Mouse (Mus musculus): ENCODE measurements around the gene Sp6. TPM values are rescaled to one million over a fixed set of nuclear protein-coding genes. Genes with fewer than 3 reads are reported as not detected.
A peak's percentile ranks its signal among the peaks of the same experiment; 100 is the strongest.

The Sp6 gene
- polyA plus RNA-seq, 1 experiment, result 12.4 TPM

DNA sequence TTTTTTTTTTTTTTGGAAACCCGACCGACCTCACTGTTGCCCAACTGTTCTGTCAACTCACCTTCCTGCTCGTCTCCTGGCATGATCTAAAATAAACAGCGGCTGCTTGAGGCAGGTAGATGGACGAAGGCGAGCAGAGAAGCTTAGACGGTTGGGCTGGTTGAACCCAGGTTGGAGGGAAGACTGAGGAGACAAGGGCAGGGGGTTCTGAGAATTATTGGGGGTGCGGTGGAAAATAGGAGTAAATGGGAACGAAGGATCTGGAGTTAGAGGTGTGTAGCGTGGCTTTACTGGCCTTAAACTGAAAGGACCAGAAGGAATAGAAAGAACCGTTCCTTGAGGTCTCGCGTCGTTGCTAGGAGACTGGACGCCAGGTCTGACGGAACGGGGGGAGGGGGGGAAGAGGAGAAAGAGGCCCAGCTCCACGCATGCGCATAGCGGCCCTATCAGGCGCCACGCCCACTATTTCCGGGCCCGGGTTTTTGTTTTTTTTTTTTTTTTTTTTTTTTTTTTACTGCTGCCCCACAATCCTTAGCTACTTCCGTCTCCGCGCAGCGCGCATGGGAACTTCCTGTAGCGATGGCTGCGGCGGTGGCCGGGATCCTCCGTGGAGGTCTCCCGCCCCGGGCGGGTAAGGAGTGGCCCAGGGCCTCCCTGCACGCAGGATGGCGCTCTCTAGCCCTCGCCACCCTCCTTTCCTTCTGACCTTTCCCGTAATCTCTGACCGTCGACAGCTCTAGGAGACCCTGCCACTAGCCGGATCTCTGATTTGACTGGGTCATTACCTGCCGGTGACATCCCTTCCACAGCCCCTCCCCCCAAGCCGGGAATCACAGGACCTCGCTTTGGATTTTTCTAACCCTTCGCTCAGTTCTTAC, 28.1 kb downstream of the Sp6 start, which contains the start of the genes Lrrc46 and Mrpl10:
Lrrc46 (minus strand) TSS at position 386 of the 878 bp plus-strand sequence.
Mrpl10 (plus strand) TSS at position 539 of the 878 bp plus-strand sequence.
- Histone ChIP-seq H3K36me3 (ENCODE audit: control insufficient read depth, insufficient read depth, low read length, poor library complexity, severe bottlenecking) (no peaks in the 10 kb centered on the region), H3K27ac (ENCODE audit: insufficient read depth, low read length) (no peak within 1 kb of the TSS), H3K4me3 (ENCODE audit: low read depth, low read length) (peak within 1 kb of the TSS; percentile 92), H3K4me1 (ENCODE audit: control insufficient read depth, insufficient read depth, low read length) (no peaks in the 10 kb centered on the region), H3K9ac (ENCODE audit: low read depth, poor library complexity, severe bottlenecking) (peak within 1 kb of the TSS; percentile 86), H3K27me3 (ENCODE audit: control insufficient read depth, insufficient read depth, low read length, poor library complexity, severe bottlenecking) (no peaks in the 10 kb centered on the region), H3K9me3 (replicated peaks; ENCODE audit: control insufficient read depth, insufficient read depth, low read length, poor library complexity, severe bottlenecking) (no peaks in the 10 kb centered on the region)
- TF ChIP-seq EP300 (IDR thresholded peaks at IDR 0.05; ENCODE audit: insufficient read depth, low read depth, low read length) (no peak), CTCF (IDR thresholded peaks at IDR 0.05; ENCODE audit: low read depth, low read length) (no peak), POLR2A (IDR thresholded peaks at IDR 0.05; ENCODE audit: insufficient read depth, low read length) (no peak)

DNA sequence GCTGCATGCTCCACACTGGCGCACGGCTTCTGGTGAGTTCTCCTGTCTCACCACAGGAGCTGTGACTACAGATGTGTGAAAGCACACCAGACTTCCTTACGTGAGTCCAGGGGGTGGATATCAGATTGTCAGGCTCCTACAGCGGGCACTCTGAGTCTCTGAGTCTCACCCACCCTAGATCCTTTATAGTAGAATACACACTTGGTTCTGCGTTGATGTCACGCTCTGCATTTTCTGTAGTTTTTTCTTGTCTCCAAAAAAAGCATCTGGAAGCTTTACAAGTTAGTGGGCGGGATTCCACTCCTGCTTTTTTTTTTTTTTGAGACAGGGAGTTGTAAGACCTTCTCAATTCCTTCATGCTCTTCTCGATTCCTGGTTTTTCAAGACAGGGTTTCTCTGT, 31.7 kb downstream of the Sp6 start:
- H3K27me3 ChIP-seq (ENCODE audit: control insufficient read depth, insufficient read depth, low read length, poor library complexity, severe bottlenecking), result no peaks in the 10 kb centered on the region
- no peaks in the 10 kb centered on the region for H3K9me3 ChIP-seq (replicated peaks; ENCODE audit: control insufficient read depth, insufficient read depth, low read length, poor library complexity, severe bottlenecking)
- H3K27ac ChIP-seq (ENCODE audit: insufficient read depth, low read length), result no peak overlapping the region
- no peak overlapping the region for H3K4me3 ChIP-seq (ENCODE audit: low read depth, low read length)
- TF ChIP-seq CTCF (IDR thresholded peaks at IDR 0.05; ENCODE audit: low read depth, low read length), result no peak
- no peak for TF ChIP-seq POLR2A (IDR thresholded peaks at IDR 0.05; ENCODE audit: insufficient read depth, low read length)
- no peak for TF ChIP-seq EP300 (IDR thresholded peaks at IDR 0.05; ENCODE audit: insufficient read depth, low read depth, low read length)
- no peak overlapping the region for H3K9ac ChIP-seq (ENCODE audit: low read depth, poor library complexity, severe bottlenecking)
- no peaks in the 10 kb centered on the region for H3K4me1 ChIP-seq (ENCODE audit: control insufficient read depth, insufficient read depth, low read length)
- peaks cover 7% of the 10 kb centered on the region for H3K36me3 ChIP-seq (ENCODE audit: control insufficient read depth, insufficient read depth, low read length, poor library complexity, severe bottlenecking)

DNA sequence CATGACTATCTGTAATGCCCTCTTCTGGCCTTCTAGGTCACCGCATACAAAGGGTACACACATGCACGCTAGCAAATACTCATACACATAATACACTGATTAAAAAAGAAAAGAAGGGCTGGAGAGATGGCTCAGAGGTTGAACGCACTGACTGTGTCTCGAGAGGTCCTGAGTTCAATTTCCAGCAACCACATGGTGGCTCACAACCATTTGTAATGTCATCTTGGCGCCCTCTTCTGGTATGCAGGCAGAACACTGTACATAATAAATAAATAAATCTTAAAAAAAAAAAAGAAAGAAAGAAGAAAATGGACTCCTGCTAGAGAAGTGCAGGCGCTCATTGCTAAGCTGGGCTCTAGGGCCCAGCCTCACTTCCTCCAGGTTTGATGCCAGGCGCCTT, 32.7 kb downstream of the Sp6 start:
- H3K27ac ChIP-seq (ENCODE audit: insufficient read depth, low read length), result no peak overlapping the region
- peak; percentile 32 for TF ChIP-seq CTCF (IDR thresholded peaks at IDR 0.05; ENCODE audit: low read depth, low read length)
- no peak for TF ChIP-seq EP300 (IDR thresholded peaks at IDR 0.05; ENCODE audit: insufficient read depth, low read depth, low read length)
- no peak for TF ChIP-seq POLR2A (IDR thresholded peaks at IDR 0.05; ENCODE audit: insufficient read depth, low read length)
- no peaks in the 10 kb centered on the region for H3K4me1 ChIP-seq (ENCODE audit: control insufficient read depth, insufficient read depth, low read length)
- no peak overlapping the region for H3K9ac ChIP-seq (ENCODE audit: low read depth, poor library complexity, severe bottlenecking)
- no peak overlapping the region for H3K4me3 ChIP-seq (ENCODE audit: low read depth, low read length)
- H3K27me3 ChIP-seq (ENCODE audit: control insufficient read depth, insufficient read depth, low read length, poor library complexity, severe bottlenecking), result no peaks in the 10 kb centered on the region
- H3K9me3 ChIP-seq (replicated peaks; ENCODE audit: control insufficient read depth, insufficient read depth, low read length, poor library complexity, severe bottlenecking), result no peaks in the 10 kb centered on the region
- peaks cover 7% of the 10 kb centered on the region for H3K36me3 ChIP-seq (ENCODE audit: control insufficient read depth, insufficient read depth, low read length, poor library complexity, severe bottlenecking)

DNA sequence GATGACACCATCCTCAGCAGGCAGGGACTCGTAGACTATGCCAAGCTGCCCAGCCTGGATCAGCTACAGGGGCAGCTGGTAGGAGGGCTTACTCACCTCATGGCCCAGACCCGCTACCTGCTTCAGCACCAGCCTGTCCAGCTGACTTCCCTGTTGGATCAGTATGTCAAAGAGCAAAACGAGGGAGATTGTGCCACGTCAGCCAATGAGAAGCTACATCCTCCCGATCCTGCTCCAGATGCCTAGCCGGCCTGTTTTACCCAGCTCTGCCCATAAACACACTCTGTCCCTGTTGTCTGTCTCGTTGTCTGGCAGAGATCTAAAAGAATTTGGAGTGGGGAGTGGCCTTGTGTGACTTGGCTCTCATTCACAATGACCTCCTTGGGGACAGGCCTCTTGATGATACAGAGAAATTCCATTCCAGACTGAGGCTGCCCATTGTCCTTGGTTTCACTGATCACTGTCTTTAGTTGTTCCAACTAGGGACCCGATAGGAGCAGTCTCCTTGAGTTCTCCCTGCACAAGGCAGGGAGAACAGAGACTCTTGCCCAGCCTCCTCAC, 35.0 kb downstream of the Sp6 start:
- Histone ChIP-seq H3K4me1 (ENCODE audit: control insufficient read depth, insufficient read depth, low read length) (no peaks in the 10 kb centered on the region), H3K27ac (ENCODE audit: insufficient read depth, low read length) (no peak overlapping the region), H3K36me3 (ENCODE audit: control insufficient read depth, insufficient read depth, low read length, poor library complexity, severe bottlenecking) (peaks cover 7% of the 10 kb centered on the region), H3K9me3 (replicated peaks; ENCODE audit: control insufficient read depth, insufficient read depth, low read length, poor library complexity, severe bottlenecking) (no peaks in the 10 kb centered on the region), H3K9ac (ENCODE audit: low read depth, poor library complexity, severe bottlenecking) (no peak overlapping the region), H3K4me3 (ENCODE audit: low read depth, low read length) (no peak overlapping the region), H3K27me3 (ENCODE audit: control insufficient read depth, insufficient read depth, low read length, poor library complexity, severe bottlenecking) (no peaks in the 10 kb centered on the region)
- no peak for TF ChIP-seq POLR2A (IDR thresholded peaks at IDR 0.05; ENCODE audit: insufficient read depth, low read length)
- no peak for TF ChIP-seq CTCF (IDR thresholded peaks at IDR 0.05; ENCODE audit: low read depth, low read length)
- no peak for TF ChIP-seq EP300 (IDR thresholded peaks at IDR 0.05; ENCODE audit: insufficient read depth, low read depth, low read length)

DNA sequence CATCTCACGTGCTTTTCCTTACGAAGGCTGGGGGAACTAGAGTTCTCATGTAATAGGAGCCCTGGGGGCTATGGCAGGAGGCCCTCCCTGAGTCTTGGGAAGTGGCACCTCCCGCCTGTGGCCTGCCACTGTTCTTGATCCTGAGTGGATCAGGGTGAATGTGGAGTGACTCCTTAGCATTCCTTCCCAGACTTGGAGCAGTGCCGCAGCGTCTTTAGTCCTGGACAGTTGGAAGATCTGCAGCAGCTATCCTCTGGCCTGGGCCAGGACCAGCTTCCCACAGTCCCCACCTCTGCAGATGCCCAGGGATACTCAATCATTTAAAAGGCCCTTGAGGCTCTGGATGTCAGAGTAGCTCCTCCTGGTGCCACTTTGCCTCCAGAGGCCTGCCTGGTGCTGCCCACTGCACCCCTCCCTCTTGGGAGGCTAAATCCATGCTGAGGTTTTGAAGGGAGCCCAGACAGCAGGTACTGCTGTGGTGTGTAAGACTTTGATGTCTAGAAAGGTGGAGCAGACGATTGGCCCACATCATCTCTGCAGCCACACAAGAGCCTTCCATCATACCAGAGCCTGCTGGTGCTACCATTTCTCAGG, 36.4 kb downstream of the Sp6 start:
- peaks cover 12% of the 10 kb centered on the region for H3K36me3 ChIP-seq (ENCODE audit: control insufficient read depth, insufficient read depth, low read length, poor library complexity, severe bottlenecking)
- TF ChIP-seq EP300 (IDR thresholded peaks at IDR 0.05; ENCODE audit: insufficient read depth, low read depth, low read length) (no peak), CTCF (IDR thresholded peaks at IDR 0.05; ENCODE audit: low read depth, low read length) (no peak), POLR2A (IDR thresholded peaks at IDR 0.05; ENCODE audit: insufficient read depth, low read length) (no peak)

More for the DNA sequence above, 36.4 kb downstream of the Sp6 start:
- Histone ChIP-seq H3K27me3 (ENCODE audit: control insufficient read depth, insufficient read depth, low read length, poor library complexity, severe bottlenecking) (no peaks in the 10 kb centered on the region), H3K4me1 (ENCODE audit: control insufficient read depth, insufficient read depth, low read length) (no peaks in the 10 kb centered on the region), H3K9ac (ENCODE audit: low read depth, poor library complexity, severe bottlenecking) (no peak overlapping the region), H3K4me3 (ENCODE audit: low read depth, low read length) (no peak overlapping the region), H3K9me3 (replicated peaks; ENCODE audit: control insufficient read depth, insufficient read depth, low read length, poor library complexity, severe bottlenecking) (no peaks in the 10 kb centered on the region), H3K27ac (ENCODE audit: insufficient read depth, low read length) (no peak overlapping the region)
